ENCODE assay signal across 33 mouse cellular contexts in the genomic region with DNA sequence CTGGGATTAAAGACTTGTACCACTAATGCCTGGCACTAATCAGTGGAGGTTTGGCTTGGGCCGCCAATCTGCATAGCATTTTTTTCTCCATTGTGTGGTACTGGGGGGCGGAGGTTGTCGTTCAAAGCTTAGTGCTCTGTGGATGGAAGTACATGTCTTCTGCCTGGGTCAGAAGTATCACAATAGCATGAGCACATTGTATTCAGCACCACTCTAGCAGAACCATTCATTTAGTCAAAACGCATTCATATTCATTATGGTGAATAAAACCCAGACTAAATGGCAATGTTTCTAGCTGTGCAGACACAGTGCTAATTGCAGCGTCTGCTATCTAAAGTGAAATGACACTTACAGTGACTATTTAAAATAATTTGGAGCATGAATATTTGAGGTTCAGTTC. TPM values are rescaled to one million over a fixed set of nuclear protein-coding genes. Genes with fewer than 3 reads are reported as not detected.
A peak's percentile ranks its signal among the peaks of the same experiment; 100 is the strongest.
DNase-seq lines count a peak whose midpoint lies in the region; ATAC-seq and TF ChIP-seq lines count a peak whose summit lies in the region.
"Had no signal": no experiment of that assay in that cellular context is flagged by ENCODE, and none has a peak within 500 bp of the region (broad histone marks: within the 10 kb centered on the region; RNA-seq: fewer than 3 reads in every experiment).

No protein-coding gene starts in this region.

- DNase-seq in forebrain, embryonic 11.5 days (ENCODE audit: low spot score), result no peak
- DNase-seq in heart, embryonic 10.5 days (ENCODE audit: low spot score), result peak; percentile 35
- DNase-seq in heart, postnatal 14 days, result no peak
- peak; percentile 63 for DNase-seq in brain, embryonic 14.5 days (ENCODE audit: low read depth)
- no peak for DNase-seq in layer of hippocampus, adult 2 months (ENCODE audit: low spot score in 2 of 2)
- no peak for DNase-seq in left cerebral cortex, adult 2 months (ENCODE audit: extremely low spot score in 1 of 2, low spot score in 2 of 2)
- DNase-seq: adrenal gland, postnatal 10 days; adrenal gland, postnatal 36 days; cerebellum, adult 11-12 months; cerebellum, adult 8-10 months; cerebellum, postnatal 10 days; cerebellum, postnatal 36 days; embryo, embryonic 11 days; gastrocnemius, postnatal 10 days; gastrocnemius, postnatal 36 days; heart, adult 2 months; heart, postnatal 36 days; kidney, adult 11 months had no signal

- no peak overlapping the region for H3K4me2 ChIP-seq in forebrain, embryonic 12.5 days
- no peak overlapping the region for H3K4me2 ChIP-seq in forebrain, embryonic 11.5 days (ENCODE audit: low read depth, low read length, severe bottlenecking)
- H3K4me2 ChIP-seq in forebrain, embryonic 16.5 days (ENCODE audit: low read length), result no peak overlapping the region
- H3K4me2 ChIP-seq: embryonic facial prominence, embryonic 13.5 days; heart, embryonic 11.5 days; hindbrain, embryonic 13.5 days; intestine, embryonic 15.5 days had no signal

- no peaks in the 10 kb centered on the region for H3K9me3 ChIP-seq in forebrain, embryonic 12.5 days
- no peaks in the 10 kb centered on the region for H3K9me3 ChIP-seq in forebrain, embryonic 11.5 days (ENCODE audit: control insufficient read depth, low read length)
- H3K9me3 ChIP-seq in heart, embryonic 10.5 days, result no peaks in the 10 kb centered on the region
- H3K9me3 ChIP-seq in forebrain, embryonic 16.5 days (ENCODE audit: control insufficient read depth, low read length), result no peaks in the 10 kb centered on the region
- H3K9me3 ChIP-seq: embryonic facial prominence, embryonic 10.5 days; embryonic facial prominence, embryonic 13.5 days; hindbrain, embryonic 10.5 days; hindbrain, embryonic 13.5 days; intestine, embryonic 15.5 days had no signal

- H3K4me3 ChIP-seq in forebrain, embryonic 12.5 days (replicated peaks), result no peak overlapping the region
- no peak overlapping the region for H3K4me3 ChIP-seq in forebrain, embryonic 11.5 days (ENCODE audit: low read depth, low read length)
- H3K4me3 ChIP-seq in heart, embryonic 10.5 days, result no peak overlapping the region
- H3K4me3 ChIP-seq in forebrain, embryonic 16.5 days (replicated peaks; ENCODE audit: low read length), result no peak overlapping the region
- H3K4me3 ChIP-seq in layer of hippocampus, adult 2 months, result no peak overlapping the region
- H3K4me3 ChIP-seq in left cerebral cortex, adult 2 months, result no peak overlapping the region
- H3K4me3 ChIP-seq: embryonic facial prominence, embryonic 10.5 days; embryonic facial prominence, embryonic 13.5 days; erythroblast, embryonic 14.5 days; heart, adult 2 months; hindbrain, embryonic 10.5 days; hindbrain, embryonic 13.5 days; intestine, embryonic 15.5 days had no signal

- H3K27me3 ChIP-seq in forebrain, embryonic 12.5 days, result no peaks in the 10 kb centered on the region
- H3K27me3 ChIP-seq in forebrain, embryonic 11.5 days (ENCODE audit: control insufficient read depth, insufficient read depth, low read length), result no peaks in the 10 kb centered on the region
- H3K27me3 ChIP-seq in heart, embryonic 10.5 days (ENCODE audit: insufficient read depth, poor library complexity, severe bottlenecking), result peaks cover 11% of the 10 kb centered on the region
- no peaks in the 10 kb centered on the region for H3K27me3 ChIP-seq in forebrain, embryonic 16.5 days (replicated peaks; ENCODE audit: control insufficient read depth, insufficient read depth, low read length)
- H3K27me3 ChIP-seq: hindbrain, embryonic 13.5 days; intestine, embryonic 15.5 days; Patski had no signal

- peak; percentile 52; the same call in 1 of the 2 replicates for ATAC-seq in forebrain, embryonic 12.5 days (ENCODE audit: low FRiP score)
- ATAC-seq in forebrain, embryonic 11.5 days (replicated peaks; ENCODE audit: low FRiP score), result no peak
- peak; percentile 89 for ATAC-seq in forebrain, embryonic 16.5 days
- ATAC-seq: hindbrain, embryonic 16.5 days; intestine, embryonic 15.5 days; Patski had no signal

- peaks cover 11% of the 10 kb centered on the region for H3K4me1 ChIP-seq in forebrain, embryonic 12.5 days
- no peaks in the 10 kb centered on the region; the same call in 1 of the 2 replicates for H3K4me1 ChIP-seq in forebrain, embryonic 11.5 days (replicated peaks; ENCODE audit: control insufficient read depth, insufficient read depth, low read length)
- H3K4me1 ChIP-seq in heart, embryonic 10.5 days, result peaks cover 6% of the 10 kb centered on the region; the same call in 1 of the 2 replicates
- H3K4me1 ChIP-seq in forebrain, embryonic 16.5 days (replicated peaks; ENCODE audit: control insufficient read depth, insufficient read depth, low read length), result peaks cover 11% of the 10 kb centered on the region
- H3K4me1 ChIP-seq: intestine, embryonic 15.5 days had no signal

- intact Hi-C loops in heart, postnatal 14 days (cut with DNase I), result no loop called here
- intact Hi-C loops in left cerebral cortex, adult 2 months (cut with DNase I), result no loop called here

- WGBS in forebrain, embryonic 12.5 days, result 54% methylated on average over 5 of the region's 5 CpGs
- WGBS in forebrain, embryonic 11.5 days, result 70% methylated on average over 5 of the region's 5 CpGs
- WGBS in heart, embryonic 10.5 days, result 80% methylated on average over 5 of the region's 5 CpGs
- 34% methylated on average over 5 of the region's 5 CpGs for WGBS in forebrain, embryonic 16.5 days

- H3K36me3 ChIP-seq in forebrain, embryonic 12.5 days (replicated peaks), result peaks cover 7% of the 10 kb centered on the region
- no peaks in the 10 kb centered on the region for H3K36me3 ChIP-seq in forebrain, embryonic 11.5 days (ENCODE audit: control insufficient read depth, insufficient read depth, low read length)
- 0 out of 2 replicates have a peak, but pooled peaks cover 4% of the 10 kb centered on the region for H3K36me3 ChIP-seq in heart, embryonic 10.5 days
- no peaks in the 10 kb centered on the region for H3K36me3 ChIP-seq in forebrain, embryonic 16.5 days (ENCODE audit: control insufficient read depth, insufficient read depth)
- H3K36me3 ChIP-seq: embryonic facial prominence, embryonic 13.5 days; intestine, embryonic 15.5 days had no signal

- TF ChIP-seq POLR2A in brain, embryonic 14.5 days (IDR thresholded peaks at IDR 0.05; ENCODE audit: borderline replicate concordance, extremely low read depth, insufficient read depth, insufficient read length, poor library complexity, severe bottlenecking), result no peak

- TF ChIP-seq CTCF in brain, embryonic 14.5 days (IDR thresholded peaks at IDR 0.05; ENCODE audit: borderline replicate concordance, extremely low read depth, insufficient read depth, insufficient read length), result no peak
- TF ChIP-seq CTCF in layer of hippocampus, adult 2 months (conservative IDR thresholded peaks at IDR 0.05), result no peak
- no peak for TF ChIP-seq CTCF in left cerebral cortex, adult 2 months (IDR thresholded peaks at IDR 0.05)

- H3K9ac ChIP-seq in forebrain, embryonic 12.5 days, result no peak overlapping the region
- H3K9ac ChIP-seq in forebrain, embryonic 11.5 days (ENCODE audit: low read length), result no peak overlapping the region
- H3K9ac ChIP-seq in forebrain, embryonic 16.5 days (replicated peaks; ENCODE audit: low read depth, low read length), result no peak overlapping the region
- H3K9ac ChIP-seq: embryonic facial prominence, embryonic 13.5 days; hindbrain, embryonic 13.5 days; intestine, embryonic 15.5 days had no signal

- no peak overlapping the region for H3K27ac ChIP-seq in forebrain, embryonic 12.5 days
- H3K27ac ChIP-seq in forebrain, embryonic 11.5 days (ENCODE audit: low read depth, low read length), result no peak overlapping the region
- no peak overlapping the region for H3K27ac ChIP-seq in heart, embryonic 10.5 days
- peak overlapping the region; percentile 75 for H3K27ac ChIP-seq in forebrain, embryonic 16.5 days (ENCODE audit: low read length)
- H3K27ac ChIP-seq in layer of hippocampus, adult 2 months, result no peak overlapping the region
- H3K27ac ChIP-seq in left cerebral cortex, adult 2 months, result no peak overlapping the region
- H3K27ac ChIP-seq: embryonic facial prominence, embryonic 10.5 days; embryonic facial prominence, embryonic 13.5 days; heart, adult 2 months; hindbrain, embryonic 10.5 days; hindbrain, embryonic 13.5 days; intestine, embryonic 15.5 days had no signal

RNA-seq across cellular contexts. Expression of gene Pigm, which starts 10.9 kb away (rescaled TPM):
- 10.9 and 11.5 TPM in 2 replicates for polyA plus RNA-seq in forebrain, embryonic 12.5 days (2016; fragmentation: Nextera tagmentation; extraction: Ambion mirVana)
- polyA plus RNA-seq in forebrain, embryonic 11.5 days (2014; fragmentation: Nextera tagmentation; extraction: Ambion mirVana), result 13.7 and 14.8 TPM in 2 replicates
- 8.0 and 8.6 TPM in 2 replicates for polyA plus RNA-seq in heart, embryonic 10.5 days (2016; fragmentation: Nextera tagmentation; extraction: Ambion mirVana)
- 1 to 10 TPM; 6.4 to 7.1 TPM for total RNA-seq in heart, postnatal 14 days (2021)
- 9.4 and 9.8 TPM in 2 replicates for polyA plus RNA-seq in brain, embryonic 14.5 days (2012; rRNA removed)
- polyA plus RNA-seq in forebrain, embryonic 16.5 days (2015; fragmentation: Nextera tagmentation; extraction: Ambion mirVana), result 4.5 and 4.7 TPM in 2 replicates
- 1 to 10 TPM; 8.3 to 9.2 TPM for total RNA-seq in layer of hippocampus, adult 2 months (2021)
- total RNA-seq in left cerebral cortex, adult 2 months (2021), result 1 to 10 TPM; 9.3 to 9.8 TPM

RNA-seq across cellular contexts. Expression of gene Kcnj10, which starts 46.2 kb away (rescaled TPM):
- 0.93 and 1.2 TPM in 2 replicates for polyA plus RNA-seq in forebrain, embryonic 12.5 days (2016; fragmentation: Nextera tagmentation; extraction: Ambion mirVana)
- polyA plus RNA-seq in forebrain, embryonic 11.5 days (2014; fragmentation: Nextera tagmentation; extraction: Ambion mirVana), result 0.69 and 0.73 TPM in 2 replicates
- 0.09 TPM in 1 of 2 replicates, not detected in the other for polyA plus RNA-seq in heart, embryonic 10.5 days (2016; fragmentation: Nextera tagmentation; extraction: Ambion mirVana)
- total RNA-seq in heart, postnatal 14 days (2021), result under 1 TPM; 0.10 to 0.22 TPM
- 3.2 and 5.9 TPM in 2 replicates for polyA plus RNA-seq in brain, embryonic 14.5 days (2012; rRNA removed)
- 2.1 and 2.2 TPM in 2 replicates for polyA plus RNA-seq in forebrain, embryonic 16.5 days (2015; fragmentation: Nextera tagmentation; extraction: Ambion mirVana)
- 10 to 100 TPM; 83.2 to 91.6 TPM for total RNA-seq in layer of hippocampus, adult 2 months (2021)
- total RNA-seq in left cerebral cortex, adult 2 months (2021), result 100 to 1,000 TPM in 1 of 2 experiments, 10 to 100 TPM in 1; 86.5 to 108 TPM
- total RNA-seq: gastrocnemius, postnatal 36 days had no signal
- polyA plus RNA-seq: erythroblast, embryonic 14.5 days; heart, embryonic 14.5 days; heart, postnatal 0 days had no signal

RNA-seq across cellular contexts. Expression of gene Kcnj9, which starts 58.1 kb away (rescaled TPM):
- 2.5 and 2.8 TPM in 2 replicates for polyA plus RNA-seq in forebrain, embryonic 12.5 days (2016; fragmentation: Nextera tagmentation; extraction: Ambion mirVana)
- polyA plus RNA-seq in forebrain, embryonic 11.5 days (2014; fragmentation: Nextera tagmentation; extraction: Ambion mirVana), result 0.68 and 0.89 TPM in 2 replicates
- polyA plus RNA-seq in heart, embryonic 10.5 days (2016; fragmentation: Nextera tagmentation; extraction: Ambion mirVana), result not detected in 2 replicates
- not detected for total RNA-seq in heart, postnatal 14 days (2021)
- polyA plus RNA-seq in brain, embryonic 14.5 days (2012; rRNA removed), result 6.9 and 8.0 TPM in 2 replicates
- polyA plus RNA-seq in forebrain, embryonic 16.5 days (2015; fragmentation: Nextera tagmentation; extraction: Ambion mirVana), result 2.6 and 4.2 TPM in 2 replicates
- 10 to 100 TPM; 67.2 to 69.2 TPM for total RNA-seq in layer of hippocampus, adult 2 months (2021)
- 100 to 1,000 TPM; 137 to 138 TPM for total RNA-seq in left cerebral cortex, adult 2 months (2021)
- total RNA-seq: gastrocnemius, adult 18-20 months; gastrocnemius, postnatal 36 days; granulocyte monocyte progenitor cell, adult 5-6 weeks; heart, adult 2 months; heart, postnatal 36 days had no signal
- polyA plus RNA-seq: embryonic facial prominence, embryonic 13.5 days; heart, embryonic 14.5 days; heart, postnatal 0 days; intestine, embryonic 15.5 days had no signal

Comparison
In these comparisons a context has a peak if more than half of its experiments do, and no peak if none do; other contexts are left out.
1. DNase-seq: peak in heart, embryonic 10.5 days (single experiment) and brain, embryonic 14.5 days (single experiment); none in forebrain, embryonic 11.5 days (single experiment), heart, postnatal 14 days (0 of 2), layer of hippocampus, adult 2 months (0 of 2) and left cerebral cortex, adult 2 months (0 of 2).